Mouse (Mus musculus): ENCODE results near the gene Gm20388. TPM values are rescaled to one million over a fixed set of nuclear protein-coding genes. Genes with fewer than 3 reads are reported as not detected.
A peak's percentile ranks its signal among the peaks of the same experiment; 100 is the strongest.

Gm20388 gene
- polyA plus RNA-seq, 1 experiment from 2014 or later: not detected

- Histone ChIP-seq H3K4me2 (replicated peaks; ENCODE audit: low read depth, low read length) (no peak overlapping the region), H3K4me3 (ENCODE audit: low read length) (no peak overlapping the region), H3K27ac (ENCODE audit: low read depth, low read length) (no peak overlapping the region), H3K36me3 (ENCODE audit: control insufficient read depth, insufficient read depth, low read length) (no peaks in the 10 kb centered on the region), H3K27me3 (ENCODE audit: control insufficient read depth, insufficient read depth, low read length) (no peaks in the 10 kb centered on the region), H3K4me1 (ENCODE audit: control insufficient read depth, insufficient read depth, low read length) (peaks cover 9% of the 10 kb centered on the region; the same call in 1 of the 2 replicates), H3K9me3 (ENCODE audit: control insufficient read depth, low read length) (no peaks in the 10 kb centered on the region), H3K9ac (ENCODE audit: low read depth, low read length) (no peak overlapping the region)
- WGBS: 70% methylated on average over 6 of the region's 6 CpGs
- ATAC-seq (ENCODE audit: low FRiP score, low TSS enrichment): no peak
Observed at GRCm38 (mm10) chr8:120074516-120074915, 163.9 kb downstream of the Gm20388 start.

GRCm38 (mm10) chr8:120075347-120075746 is 164.7 kb downstream of the Gm20388 start:
- WGBS: 62% methylated on average over 6 of the region's 6 CpGs
- ATAC-seq (ENCODE audit: low FRiP score, low TSS enrichment): no peak
- no peak overlapping the region for H3K27ac ChIP-seq (ENCODE audit: low read depth, low read length)

GRCm38 (mm10) chr8:120078080-120078479 is 167.4 kb downstream of the Gm20388 start:
- ATAC-seq (ENCODE audit: low FRiP score, low TSS enrichment): peak; percentile 56

More at GRCm38 (mm10) chr8:120075347-120075746, 164.7 kb downstream of the Gm20388 start:
- Histone ChIP-seq H3K4me1 (ENCODE audit: control insufficient read depth, insufficient read depth, low read length) (peaks cover 9% of the 10 kb centered on the region; the same call in 1 of the 2 replicates), H3K4me3 (ENCODE audit: low read length) (no peak overlapping the region), H3K4me2 (replicated peaks; ENCODE audit: low read depth, low read length) (no peak overlapping the region), H3K9ac (ENCODE audit: low read depth, low read length) (0 out of 2 replicates have a peak overlapping the region, but pooled peaks have one; percentile 12), H3K36me3 (ENCODE audit: control insufficient read depth, insufficient read depth, low read length) (no peaks in the 10 kb centered on the region), H3K9me3 (ENCODE audit: control insufficient read depth, low read length) (no peaks in the 10 kb centered on the region), H3K27me3 (ENCODE audit: control insufficient read depth, insufficient read depth, low read length) (no peaks in the 10 kb centered on the region)

GRCm38 (mm10) chr8:120079361-120079760 is 168.7 kb downstream of the Gm20388 start:
- H3K4me2 ChIP-seq (replicated peaks; ENCODE audit: low read depth, low read length): no peak overlapping the region
- no peak for ATAC-seq (ENCODE audit: low FRiP score, low TSS enrichment)
- H3K9ac ChIP-seq (ENCODE audit: low read depth, low read length): no peak overlapping the region
- peaks cover 6% of the 10 kb centered on the region; the same call in 1 of the 2 replicates for H3K4me1 ChIP-seq (ENCODE audit: control insufficient read depth, insufficient read depth, low read length)
- no peak overlapping the region for H3K4me3 ChIP-seq (ENCODE audit: low read length)
- H3K27ac ChIP-seq (ENCODE audit: low read depth, low read length): no peak overlapping the region
- H3K9me3 ChIP-seq (ENCODE audit: control insufficient read depth, low read length): no peaks in the 10 kb centered on the region
- 66% methylated on average over 5 of the region's 5 CpGs for WGBS
- H3K36me3 ChIP-seq (ENCODE audit: control insufficient read depth, insufficient read depth, low read length): peaks cover 28% of the 10 kb centered on the region
- no peaks in the 10 kb centered on the region for H3K27me3 ChIP-seq (ENCODE audit: control insufficient read depth, insufficient read depth, low read length)

More at GRCm38 (mm10) chr8:120078080-120078479, 167.4 kb downstream of the Gm20388 start:
- Histone ChIP-seq H3K4me1 (ENCODE audit: control insufficient read depth, insufficient read depth, low read length) (peaks cover 6% of the 10 kb centered on the region; the same call in 1 of the 2 replicates), H3K36me3 (ENCODE audit: control insufficient read depth, insufficient read depth, low read length) (peaks cover 24% of the 10 kb centered on the region), H3K27me3 (ENCODE audit: control insufficient read depth, insufficient read depth, low read length) (no peaks in the 10 kb centered on the region), H3K4me3 (ENCODE audit: low read length) (no peak overlapping the region), H3K27ac (ENCODE audit: low read depth, low read length) (no peak overlapping the region), H3K4me2 (replicated peaks; ENCODE audit: low read depth, low read length) (no peak overlapping the region), H3K9ac (ENCODE audit: low read depth, low read length) (no peak overlapping the region), H3K9me3 (ENCODE audit: control insufficient read depth, low read length) (no peaks in the 10 kb centered on the region)
- 14% methylated on average over 10 of the region's 10 CpGs for WGBS

- 94% methylated on average over 8 of the region's 8 CpGs for WGBS
- H3K27ac ChIP-seq (ENCODE audit: low read depth, low read length): no peak overlapping the region
- no peaks in the 10 kb centered on the region for H3K27me3 ChIP-seq (ENCODE audit: control insufficient read depth, insufficient read depth, low read length)
- no peak overlapping the region for H3K4me3 ChIP-seq (ENCODE audit: low read length)
- no peak for ATAC-seq (ENCODE audit: low FRiP score, low TSS enrichment)
- H3K36me3 ChIP-seq (ENCODE audit: control insufficient read depth, insufficient read depth, low read length): peaks cover 63% of the 10 kb centered on the region
- H3K4me2 ChIP-seq (replicated peaks; ENCODE audit: low read depth, low read length): no peak overlapping the region
- H3K9me3 ChIP-seq (ENCODE audit: control insufficient read depth, low read length): no peaks in the 10 kb centered on the region
- H3K4me1 ChIP-seq (ENCODE audit: control insufficient read depth, insufficient read depth, low read length): no peaks in the 10 kb centered on the region
- H3K9ac ChIP-seq (ENCODE audit: low read depth, low read length): no peak overlapping the region
Observed at GRCm38 (mm10) chr8:120083261-120083660, 172.6 kb downstream of the Gm20388 start.

- H3K9me3 ChIP-seq (ENCODE audit: control insufficient read depth, low read length): no peaks in the 10 kb centered on the region
- peaks cover 67% of the 10 kb centered on the region for H3K36me3 ChIP-seq (ENCODE audit: control insufficient read depth, insufficient read depth, low read length)
- no peaks in the 10 kb centered on the region for H3K27me3 ChIP-seq (ENCODE audit: control insufficient read depth, insufficient read depth, low read length)
- WGBS: 90% methylated on average over 8 of the region's 8 CpGs
- no peak overlapping the region for H3K9ac ChIP-seq (ENCODE audit: low read depth, low read length)
- ATAC-seq (ENCODE audit: low FRiP score, low TSS enrichment): no peak
- no peak overlapping the region for H3K4me2 ChIP-seq (replicated peaks; ENCODE audit: low read depth, low read length)
- H3K4me3 ChIP-seq (ENCODE audit: low read length): no peak overlapping the region
- H3K27ac ChIP-seq (ENCODE audit: low read depth, low read length): no peak overlapping the region
- H3K4me1 ChIP-seq (ENCODE audit: control insufficient read depth, insufficient read depth, low read length): no peaks in the 10 kb centered on the region
Observed at GRCm38 (mm10) chr8:120084783-120085182, 174.1 kb downstream of the Gm20388 start.

GRCm38 (mm10) chr8:120089511-120089910 is 178.9 kb downstream of the Gm20388 start:
- Histone ChIP-seq H3K27ac (ENCODE audit: low read depth, low read length) (no peak overlapping the region), H3K4me3 (ENCODE audit: low read length) (no peak overlapping the region), H3K27me3 (ENCODE audit: control insufficient read depth, insufficient read depth, low read length) (no peaks in the 10 kb centered on the region), H3K4me2 (replicated peaks; ENCODE audit: low read depth, low read length) (no peak overlapping the region), H3K36me3 (ENCODE audit: control insufficient read depth, insufficient read depth, low read length) (peaks cover 68% of the 10 kb centered on the region), H3K4me1 (ENCODE audit: control insufficient read depth, insufficient read depth, low read length) (no peaks in the 10 kb centered on the region), H3K9ac (ENCODE audit: low read depth, low read length) (no peak overlapping the region), H3K9me3 (ENCODE audit: control insufficient read depth, low read length) (no peaks in the 10 kb centered on the region)
- WGBS: 80% methylated on average over 7 of the region's 7 CpGs
- ATAC-seq (ENCODE audit: low FRiP score, low TSS enrichment): no peak

GRCm38 (mm10) chr8:120091032-120091431 is 180.4 kb downstream of the Gm20388 start:
- Histone ChIP-seq H3K4me2 (replicated peaks; ENCODE audit: low read depth, low read length) (no peak overlapping the region), H3K36me3 (ENCODE audit: control insufficient read depth, insufficient read depth, low read length) (peaks cover 53% of the 10 kb centered on the region), H3K27me3 (ENCODE audit: control insufficient read depth, insufficient read depth, low read length) (no peaks in the 10 kb centered on the region), H3K9ac (ENCODE audit: low read depth, low read length) (no peak overlapping the region), H3K4me3 (ENCODE audit: low read length) (no peak overlapping the region), H3K27ac (ENCODE audit: low read depth, low read length) (no peak overlapping the region), H3K4me1 (ENCODE audit: control insufficient read depth, insufficient read depth, low read length) (no peaks in the 10 kb centered on the region), H3K9me3 (ENCODE audit: control insufficient read depth, low read length) (no peaks in the 10 kb centered on the region)
- ATAC-seq (ENCODE audit: low FRiP score, low TSS enrichment): no peak
- WGBS: 94% methylated on average over 3 of the region's 3 CpGs

GRCm38 (mm10) chr8:120093103-120093502 is 182.5 kb downstream of the Gm20388 start:
- Histone ChIP-seq H3K27ac (ENCODE audit: low read depth, low read length) (no peak overlapping the region), H3K9ac (ENCODE audit: low read depth, low read length) (no peak overlapping the region), H3K27me3 (ENCODE audit: control insufficient read depth, insufficient read depth, low read length) (no peaks in the 10 kb centered on the region), H3K4me2 (replicated peaks; ENCODE audit: low read depth, low read length) (no peak overlapping the region), H3K9me3 (ENCODE audit: control insufficient read depth, low read length) (no peaks in the 10 kb centered on the region), H3K36me3 (ENCODE audit: control insufficient read depth, insufficient read depth, low read length) (peaks cover 34% of the 10 kb centered on the region), H3K4me1 (ENCODE audit: control insufficient read depth, insufficient read depth, low read length) (no peaks in the 10 kb centered on the region), H3K4me3 (ENCODE audit: low read length) (no peak overlapping the region)
- no peak for ATAC-seq (ENCODE audit: low FRiP score, low TSS enrichment)
- 91% methylated on average over 3 of the region's 3 CpGs for WGBS
